Mouse (Mus musculus): ENCODE data around the gene Ovol1. TPM values are rescaled to one million over a fixed set of nuclear protein-coding genes. Genes with fewer than 3 reads are reported as not detected.

The Ovol1 gene
- not detected for total RNA-seq (2023)

GRCm38 (mm10) chr19:5560457-5561041, at the start of gene Ovol1:
Ovol1 (minus strand) TSS chr19:5560646.

GRCm38 (mm10) chr19:5609547-5610404, 49.3 kb upstream of the Ovol1 start, which contains the start of gene Kat5:
Kat5 (minus strand) TSS chr19:5610237.

GRCm38 (mm10) chr19:5601752-5602541, 41.5 kb upstream of the Ovol1 start, which contains the start of gene Rnaseh2c:
Rnaseh2c (plus strand) TSS chr19:5601873.

GRCm38 (mm10) chr19:5567534-5568469, 7.4 kb upstream of the Ovol1 start, which contains the start of gene Ap5b1:
Ap5b1 (plus strand) TSS chr19:5568025.

GRCm38 (mm10) chr19:5510031-5511026, 50.1 kb downstream of the Ovol1 start, which contains the start of gene Snx32:
Snx32 (minus strand) TSS chr19:5510538.

GRCm38 (mm10) chr19:5503687-5504086, 56.8 kb downstream of the Ovol1 start, which contains the start of gene 1700020D05Rik:
1700020D05Rik (minus strand) TSS chr19:5503787.

Other genes starting within 250 kb of the Ovol1 start
- not detected for gene Catsper1, start 224.9 kb downstream of the Ovol1 start, total RNA-seq (2023)
- 1 to 10 TPM; 1.0 to 2.9 TPM for gene Cst6, start 211.1 kb downstream of the Ovol1 start, total RNA-seq (2023)
- 10 to 100 TPM; 35.1 to 42.2 TPM for gene Eif1ad, start 193.9 kb downstream of the Ovol1 start, total RNA-seq (2023)
- gene Banf1, start 193.5 kb downstream of the Ovol1 start, total RNA-seq (2023) = 100 to 1,000 TPM; 104 to 116 TPM
- gene Sart1, start 171.9 kb downstream of the Ovol1 start, total RNA-seq (2023) = 100 to 1,000 TPM; 183 to 193 TPM
- gene Tsga10ip, start 158.1 kb downstream of the Ovol1 start, total RNA-seq (2023) = under 1 TPM in 1 of 2 experiments, not detected in 1; 0.98 TPM
- gene Drap1, start 135.7 kb downstream of the Ovol1 start, total RNA-seq (2023) = 100 to 1,000 TPM; 176 to 179 TPM
- 10 to 100 TPM; 66.9 to 71.3 TPM for gene AI837181, start 135.5 kb downstream of the Ovol1 start, total RNA-seq (2023)
- gene Fosl1, start 113.1 kb downstream of the Ovol1 start, total RNA-seq (2023) = not detected
- 1 to 10 TPM; 7.1 TPM for gene Ccdc85b, start 102.8 kb downstream of the Ovol1 start, total RNA-seq (2023)
- 10 to 100 TPM; 85.7 to 89.0 TPM for gene Fibp, start 100.0 kb downstream of the Ovol1 start, total RNA-seq (2023)
- gene Ctsw, start 92.1 kb downstream of the Ovol1 start, total RNA-seq (2023) = 100 to 1,000 TPM; 168 to 233 TPM
- gene Efemp2, start 86.7 kb downstream of the Ovol1 start, total RNA-seq (2023) = 1 to 10 TPM; 1.6 to 3.4 TPM
- gene Mus81, start 72.2 kb downstream of the Ovol1 start, total RNA-seq (2023) = 10 to 100 TPM; 46.1 to 52.7 TPM
- gene Cfl1, start 70.2 kb downstream of the Ovol1 start, total RNA-seq (2023) = 1,000 to 10,000 TPM; 1,462 to 1,487 TPM
- 1 to 10 TPM; 2.1 to 2.6 TPM for gene 1700020D05Rik, start 56.9 kb downstream of the Ovol1 start, total RNA-seq (2023)
- 10 to 100 TPM in 1 of 2 experiments, 1 to 10 TPM in 1; 9.2 to 10.5 TPM for gene Snx32, start 50.1 kb downstream of the Ovol1 start, total RNA-seq (2023)
- 10 to 100 TPM; 25.5 to 26.2 TPM for gene Ap5b1, start 7.4 kb upstream of the Ovol1 start, total RNA-seq (2023)
- 100 to 1,000 TPM; 113 TPM for gene Rnaseh2c, start 41.2 kb upstream of the Ovol1 start, total RNA-seq (2023)
- gene Kat5, start 49.6 kb upstream of the Ovol1 start, total RNA-seq (2023) = 100 to 1,000 TPM; 120 to 134 TPM
- 100 to 1,000 TPM; 129 to 143 TPM for gene Rela, start 76.8 kb upstream of the Ovol1 start, total RNA-seq (2023)
- gene Sipa1, start 103.1 kb upstream of the Ovol1 start, total RNA-seq (2023) = 100 to 1,000 TPM; 205 to 236 TPM
- 10 to 100 TPM; 47.9 to 54.0 TPM for gene Map3k11, start 128.1 kb upstream of the Ovol1 start, total RNA-seq (2023)
- gene Pcnx3, start 128.3 kb upstream of the Ovol1 start, total RNA-seq (2023) = 100 to 1,000 TPM; 154 to 180 TPM
- gene Kcnk7, start 143.7 kb upstream of the Ovol1 start, total RNA-seq (2023) = 1 to 10 TPM; 1.1 to 1.3 TPM
- 10 to 100 TPM; 33.2 to 33.4 TPM for gene Ehbp1l1, start 165.7 kb upstream of the Ovol1 start, total RNA-seq (2023)
- 10 to 100 TPM; 33.5 to 40.3 TPM for gene Fam89b, start 169.0 kb upstream of the Ovol1 start, total RNA-seq (2023)
- gene Ltbp3, start 180.3 kb upstream of the Ovol1 start, total RNA-seq (2023) = not detected
- 10 to 100 TPM; 77.1 to 92.3 TPM for gene Scyl1, start 210.8 kb upstream of the Ovol1 start, total RNA-seq (2023)

Measured in T-cell, adult 66 days (primary cell).